Mouse (Mus musculus) liver, embryonic 13.5 days (tissue): ENCODE measurements around the gene Ndufb7. TPM values are rescaled to one million over a fixed set of nuclear protein-coding genes. Genes with fewer than 3 reads are reported as not detected.
"Not testable (repeated sequence)": the region's sequence is repeated elsewhere in the genome, so short reads cannot be mapped to it uniquely, and the experiment has no call there.

Source experiments
- ATAC-seq: fragments of 200-750 bp; cut with Nextera tagmentation; 2 replicates; pipeline ENCODE4 v1.8.0; 2017; ENCODE audit warnings: low read depth, mild to moderate bottlenecking, moderate number of reproducible peaks, moderate library complexity
- DNase-seq: peaks from one replicate; pipeline ENCODE4 v3.0.0; 2022
- H3K27ac ChIP-seq: fragments of 300-500 bp; sonication (generic); 2 replicates; pipeline ENCODE4 v1.5.1; 2015; ENCODE audit warnings: moderate library complexity, mild to moderate bottlenecking, inconsistent platforms
- H3K27me3 ChIP-seq: fragments of 300-500 bp; sonication (generic); 2 replicates; pipeline ENCODE4 v1.6.1; 2015; ENCODE audit warnings: mild to moderate bottlenecking, inconsistent platforms
- H3K36me3 ChIP-seq: fragments of 300-500 bp; sonication (generic); 2 replicates; pipeline ENCODE4 v1.6.1; 2015; ENCODE audit warnings: mild to moderate bottlenecking, inconsistent platforms
- H3K4me1 ChIP-seq: fragments of 300-500 bp; sonication (generic); replicated peaks from 2 replicates; pipeline ENCODE4 v1.6.1; 2015; ENCODE audit warnings: inconsistent platforms
- H3K4me2 ChIP-seq: fragments of 300-500 bp; sonication (generic); 2 replicates; pipeline ENCODE4 v1.6.1; 2015; ENCODE audit warnings: inconsistent platforms, mild to moderate bottlenecking, moderate library complexity
- H3K4me3 ChIP-seq: fragments of 300-500 bp; sonication (generic); replicated peaks from 2 replicates; pipeline ENCODE4 v1.5.1; 2015; ENCODE audit warnings: mild to moderate bottlenecking, inconsistent platforms
- H3K9ac ChIP-seq: fragments of 300-500 bp; sonication (generic); 2 replicates; pipeline ENCODE4 v1.6.1; 2015; ENCODE audit warnings: mild to moderate bottlenecking, inconsistent platforms
- H3K9me3 ChIP-seq: fragments of 300-500 bp; sonication (generic); replicated peaks from 2 replicates; pipeline ENCODE4 v1.6.1; 2016; ENCODE audit warnings: inconsistent platforms
- WGBS: fragments of 180-500 bp; shearing (Covaris S2); methylation state at CpG from one replicate; pipeline ENCODE4 v1.1.7; 2015; ENCODE audit not compliant: insufficient replicate concordance; 5-methylcytosine and 5-hydroxymethylcytosine counted together
- polyA plus RNA-seq: library from polyadenylated mRNA; unstranded; fragments of >200 nt; fragmentation: Nextera tagmentation; extraction: Ambion mirVana; gene quantifications from 2 replicates; pipeline ENCODE4 v1.2.1, GENCODE M21; 2015

Ndufb7 gene
- polyA plus RNA-seq, 1 experiment from 2014 or later: 288 TPM

DNA sequence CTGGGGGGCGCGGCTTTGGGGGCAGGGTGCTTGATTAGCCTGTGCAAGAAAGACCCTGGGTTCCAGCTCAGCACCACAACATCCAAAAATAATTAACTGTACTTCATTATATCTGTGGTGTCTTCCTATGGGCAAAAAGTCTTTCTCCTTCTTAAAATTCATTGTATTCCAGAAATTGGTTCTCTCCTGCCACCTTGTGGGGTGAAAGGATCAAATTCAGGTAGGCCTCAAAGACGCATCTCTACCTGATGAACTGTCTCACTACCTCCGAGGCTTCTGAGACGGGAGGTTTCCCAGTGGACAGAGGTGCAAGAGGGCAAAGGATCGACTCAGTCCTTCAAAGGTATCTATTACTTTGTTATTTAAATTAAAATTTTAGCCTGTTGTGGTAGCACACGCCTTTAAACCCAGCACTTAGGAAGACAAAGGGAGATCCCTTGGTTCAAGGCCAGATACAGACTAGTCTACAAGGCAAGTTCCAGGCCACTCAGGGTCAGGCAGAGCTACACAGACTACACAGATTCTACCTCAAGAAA, 24.1 kb downstream of the Ndufb7 start:
- Histone ChIP-seq H3K4me1 (peaks cover 77% of the 10 kb centered on the region), H3K9me3 (no peaks in the 10 kb centered on the region), H3K36me3 (peaks cover 49% of the 10 kb centered on the region), H3K4me2 (no peak overlapping the region), H3K9ac (no peak overlapping the region), H3K27ac (no peak overlapping the region), H3K27me3 (no peaks in the 10 kb centered on the region), H3K4me3 (no peak overlapping the region)
- ATAC-seq (no peak), DNase-seq (no peak)
- WGBS: 84% methylated on average over 7 of the region's 7 CpGs

DNA sequence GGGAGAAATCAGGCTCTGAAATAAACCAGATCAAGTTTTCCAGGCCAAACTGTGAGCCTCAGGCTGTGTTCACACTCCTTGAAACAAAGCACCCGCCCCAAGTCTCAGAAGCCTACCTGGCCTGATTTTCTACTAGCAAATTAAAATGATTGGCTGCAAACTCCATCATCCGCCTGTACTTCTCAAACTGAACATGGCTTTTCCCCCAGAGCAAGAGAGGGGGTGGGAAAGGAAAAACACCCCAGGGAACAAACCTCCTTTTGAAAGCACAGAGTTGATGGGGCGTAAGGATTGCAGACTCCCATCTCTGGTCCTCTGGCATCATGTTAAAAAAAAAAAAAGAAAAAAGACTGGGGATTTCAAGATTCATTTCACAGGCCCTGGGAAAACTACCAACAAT, 26.2 kb downstream of the Ndufb7 start:
- Histone ChIP-seq H3K4me2 (peak overlapping the region; percentile 92), H3K4me1 (peaks cover 74% of the 10 kb centered on the region), H3K36me3 (peaks cover 37% of the 10 kb centered on the region), H3K27ac (peak overlapping the region; percentile 32; the same call in 1 of the 2 replicates), H3K9me3 (no peaks in the 10 kb centered on the region), H3K27me3 (no peaks in the 10 kb centered on the region), H3K9ac (peak overlapping the region; percentile 93), H3K4me3 (peak overlapping the region; percentile 80)
- ATAC-seq: no peak
- no peak for DNase-seq
- 80% methylated on average over 3 of the region's 3 CpGs for WGBS

DNA sequence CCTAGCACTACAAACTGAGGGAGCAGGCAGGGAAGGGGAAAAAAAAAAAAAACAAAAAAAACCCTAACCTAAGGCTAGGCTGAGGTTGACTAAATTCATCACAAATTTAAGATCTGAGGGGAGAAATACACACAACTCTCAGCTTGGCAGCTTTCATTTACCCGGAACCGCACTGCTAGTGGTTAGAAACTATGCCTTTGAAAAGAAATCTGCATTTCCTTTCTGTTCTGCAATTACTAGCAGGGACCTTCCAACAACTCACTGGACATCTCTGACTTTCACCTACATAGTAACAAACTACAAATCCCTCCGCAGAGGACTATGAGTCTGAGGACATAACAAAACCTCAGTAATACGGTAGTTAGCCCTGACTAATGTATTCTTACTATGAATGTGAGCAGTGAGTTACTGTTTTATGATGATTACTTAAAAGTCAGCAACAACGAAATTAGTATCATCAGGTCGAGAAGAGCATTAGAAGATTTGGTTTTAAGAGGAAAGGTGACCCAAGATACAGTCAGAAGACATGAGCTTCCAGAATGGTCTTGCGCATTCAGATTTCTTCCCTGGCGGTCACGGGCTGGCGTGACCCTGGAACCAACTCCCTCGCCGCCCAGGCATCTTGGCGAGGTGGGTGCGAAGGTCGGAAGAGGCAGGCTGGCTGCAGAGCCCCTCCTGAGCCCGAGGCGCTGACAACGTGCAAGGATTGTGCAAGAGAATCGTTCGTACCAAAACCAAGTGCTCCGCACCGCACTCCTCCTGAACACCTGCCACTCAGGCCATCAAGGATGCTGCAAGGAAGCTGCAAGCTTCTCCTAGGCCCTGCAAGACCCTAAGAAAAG, 27.1 kb downstream of the Ndufb7 start:
- WGBS: 5% methylated on average over 22 of the region's 22 CpGs
- peak; percentile 2; the same call in 1 of the 2 replicates for ATAC-seq
- H3K4me1 ChIP-seq: peaks cover 76% of the 10 kb centered on the region
- H3K27ac ChIP-seq: peak overlapping the region; percentile 81
- no peaks in the 10 kb centered on the region for H3K9me3 ChIP-seq
- H3K9ac ChIP-seq: peak overlapping the region; percentile 93
- no peaks in the 10 kb centered on the region for H3K27me3 ChIP-seq
- peak overlapping the region; percentile 92 for H3K4me2 ChIP-seq
- peak overlapping the region; percentile 80 for H3K4me3 ChIP-seq
- no peak for DNase-seq
- peaks cover 30% of the 10 kb centered on the region for H3K36me3 ChIP-seq

DNA sequence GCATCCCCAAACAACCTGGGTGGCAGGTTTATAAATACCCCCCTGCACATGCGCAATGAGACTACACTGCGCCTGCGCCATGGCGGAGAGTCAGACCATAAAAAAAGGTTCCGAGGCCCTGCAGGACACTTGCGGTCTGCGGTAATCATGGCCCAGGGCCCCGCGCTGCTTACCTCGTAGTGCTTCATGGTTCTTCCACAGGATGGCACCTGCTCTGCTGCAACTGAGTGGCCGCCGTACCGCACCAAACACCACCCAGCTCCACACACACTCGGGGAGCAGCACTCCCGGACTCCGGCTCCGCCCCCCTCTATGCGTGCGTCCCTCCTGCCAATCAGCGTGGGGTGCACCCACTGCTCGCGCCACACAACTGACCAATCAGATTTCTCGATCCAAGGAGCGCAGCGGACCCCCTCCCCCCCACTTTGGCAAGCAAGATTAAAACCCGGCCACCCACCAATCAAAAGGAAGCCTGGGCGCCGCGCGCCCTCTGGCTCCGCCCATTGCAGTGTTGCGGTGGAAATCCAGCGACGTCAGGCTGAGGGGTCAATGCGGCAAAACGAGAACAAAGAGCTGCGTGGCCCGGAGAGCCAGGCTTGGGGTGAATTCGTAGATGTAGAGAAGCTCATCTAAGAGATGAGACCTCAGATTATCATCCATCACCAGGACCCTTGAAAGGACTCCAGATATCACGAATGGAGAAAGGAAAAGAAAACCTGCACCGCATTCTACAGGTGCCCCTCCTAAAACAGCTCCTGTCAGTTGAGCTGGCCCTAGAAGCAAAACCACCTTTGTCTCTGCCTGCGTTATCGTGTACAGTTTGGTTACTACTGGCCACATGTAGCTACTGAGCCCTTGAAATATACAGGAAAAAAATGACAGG, 27.9 kb downstream of the Ndufb7 start:
- ATAC-seq (peak; percentile 98), DNase-seq (peak; percentile 95)
- no peaks in the 10 kb centered on the region for H3K27me3 ChIP-seq
- peak overlapping the region; percentile 80 for H3K4me3 ChIP-seq
- H3K4me1 ChIP-seq: peaks cover 79% of the 10 kb centered on the region
- no peaks in the 10 kb centered on the region for H3K9me3 ChIP-seq
- under 1% methylated on average over 43 of the region's 43 CpGs for WGBS
- peak overlapping the region; percentile 93 for H3K9ac ChIP-seq
- peak overlapping the region; percentile 95 for H3K27ac ChIP-seq
- H3K4me2 ChIP-seq: peak overlapping the region; percentile 92
- peaks cover 22% of the 10 kb centered on the region for H3K36me3 ChIP-seq

DNA sequence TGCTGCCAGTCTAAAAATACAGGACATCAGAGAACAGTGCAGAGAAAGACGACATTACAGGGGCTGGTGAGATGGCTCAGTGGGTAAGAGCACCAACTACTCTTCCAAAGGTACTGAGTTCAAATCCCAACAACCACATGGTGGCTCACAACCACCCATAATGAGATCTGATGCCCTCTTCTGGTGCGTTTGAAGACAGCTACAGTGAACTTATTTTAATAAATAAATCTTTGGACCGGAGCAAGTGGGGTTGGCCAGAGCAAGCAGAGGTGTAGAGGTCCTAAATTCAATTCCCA, 28.5 kb downstream of the Ndufb7 start:
- ATAC-seq, H3K9me3 ChIP-seq, DNase-seq, H3K27me3 ChIP-seq: not testable (repeated sequence)
- Histone ChIP-seq H3K4me2 (peak overlapping the region; percentile 92), H3K4me3 (peak overlapping the region; percentile 80), H3K27ac (peak overlapping the region; percentile 95), H3K4me1 (peaks cover 81% of the 10 kb centered on the region), H3K36me3 (peaks cover 17% of the 10 kb centered on the region), H3K9ac (peak overlapping the region; percentile 75)
- WGBS: 51% methylated on average over 3 of the region's 3 CpGs

DNA sequence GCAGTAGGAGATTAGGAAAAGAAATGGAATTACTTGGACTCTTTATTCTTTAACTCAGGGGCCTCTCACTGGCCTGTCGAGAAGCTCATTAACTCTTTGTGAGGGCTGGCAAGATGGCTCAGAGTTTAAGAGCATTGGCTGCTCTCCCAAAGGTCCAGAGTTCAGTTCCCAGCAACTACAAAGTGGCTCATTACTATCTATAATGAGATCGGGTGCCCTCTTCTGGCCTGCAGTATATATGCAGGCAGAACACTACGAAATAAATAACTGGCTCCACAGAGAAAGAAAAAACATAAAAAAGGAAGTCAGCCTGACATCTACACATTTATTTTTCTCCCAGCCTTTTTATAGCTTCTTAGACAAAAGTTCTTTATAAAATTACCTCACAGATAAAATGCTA, 29.9 kb downstream of the Ndufb7 start:
- H3K4me3 ChIP-seq: no peak overlapping the region
- peaks cover 83% of the 10 kb centered on the region for H3K4me1 ChIP-seq
- ATAC-seq: no peak
- no peak overlapping the region for H3K9ac ChIP-seq
- no peak for DNase-seq
- no peaks in the 10 kb centered on the region for H3K9me3 ChIP-seq
- H3K36me3 ChIP-seq: peaks cover 11% of the 10 kb centered on the region
- no peaks in the 10 kb centered on the region for H3K27me3 ChIP-seq
- H3K27ac ChIP-seq: peak overlapping the region; percentile 95
- WGBS: 22% methylated on average over 3 of the region's 3 CpGs
- H3K4me2 ChIP-seq: no peak overlapping the region

DNA sequence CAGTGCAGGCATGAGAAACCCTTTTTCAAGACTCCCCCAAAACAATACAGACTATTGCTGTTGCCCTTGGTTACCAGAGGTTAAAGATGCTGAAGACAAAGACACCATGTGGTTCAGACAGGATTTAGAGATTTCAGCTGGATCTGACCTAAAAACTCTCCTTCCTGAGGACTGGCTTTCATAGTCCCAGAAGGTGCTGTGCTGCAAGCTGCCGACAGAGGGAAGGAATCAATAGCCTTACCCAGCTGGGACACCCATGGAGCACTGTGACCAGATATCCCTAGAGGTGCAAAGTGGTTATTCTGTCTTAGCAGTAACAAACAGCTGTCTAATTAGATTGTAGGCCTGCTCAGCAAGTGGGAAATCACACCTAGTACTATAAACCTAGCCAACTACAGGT, 31.7 kb downstream of the Ndufb7 start:
- DNase-seq: no peak
- Histone ChIP-seq H3K9ac (0 out of 2 replicates have a peak overlapping the region, but pooled peaks have one; percentile 26), H3K4me1 (peaks cover 80% of the 10 kb centered on the region), H3K36me3 (no peaks in the 10 kb centered on the region), H3K27me3 (no peaks in the 10 kb centered on the region), H3K4me2 (no peak overlapping the region), H3K27ac (peak overlapping the region; percentile 97; the same call in 1 of the 2 replicates), H3K9me3 (no peaks in the 10 kb centered on the region), H3K4me3 (no peak overlapping the region)
- WGBS: 34% methylated on average over 1 of the region's 1 CpGs
- ATAC-seq: no peak

DNA sequence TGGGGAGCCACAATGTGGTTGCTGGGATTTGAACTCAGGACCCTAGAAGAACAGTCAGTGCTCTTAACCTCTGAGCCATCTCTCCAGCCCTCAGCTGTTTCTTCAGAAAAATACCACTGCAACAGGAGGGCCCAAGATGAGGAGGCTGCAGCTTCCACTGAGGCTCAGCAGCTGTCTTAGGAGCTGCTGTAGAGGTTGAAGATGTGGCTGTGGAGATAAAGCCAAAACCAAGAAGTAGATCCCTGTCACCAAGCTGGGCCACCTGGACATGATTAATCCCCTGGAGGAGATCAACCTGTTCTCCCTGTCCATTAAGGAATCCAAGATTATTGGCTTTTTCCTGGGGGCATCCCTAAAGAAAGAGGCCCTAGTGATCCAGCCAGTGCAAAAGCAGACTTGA, 33.3 kb downstream of the Ndufb7 start:
- no peaks in the 10 kb centered on the region for H3K9me3 ChIP-seq
- DNase-seq: no peak
- peak; percentile 52 for ATAC-seq
- H3K9ac ChIP-seq: peak overlapping the region; percentile 66
- H3K36me3 ChIP-seq: peaks cover 4% of the 10 kb centered on the region; the same call in 1 of the 2 replicates
- H3K27me3 ChIP-seq: no peaks in the 10 kb centered on the region
- peak overlapping the region; percentile 97 for H3K27ac ChIP-seq
- peak overlapping the region; percentile 18 for H3K4me3 ChIP-seq
- H3K4me2 ChIP-seq: peak overlapping the region; percentile 67
- H3K4me1 ChIP-seq: peaks cover 83% of the 10 kb centered on the region

DNA sequence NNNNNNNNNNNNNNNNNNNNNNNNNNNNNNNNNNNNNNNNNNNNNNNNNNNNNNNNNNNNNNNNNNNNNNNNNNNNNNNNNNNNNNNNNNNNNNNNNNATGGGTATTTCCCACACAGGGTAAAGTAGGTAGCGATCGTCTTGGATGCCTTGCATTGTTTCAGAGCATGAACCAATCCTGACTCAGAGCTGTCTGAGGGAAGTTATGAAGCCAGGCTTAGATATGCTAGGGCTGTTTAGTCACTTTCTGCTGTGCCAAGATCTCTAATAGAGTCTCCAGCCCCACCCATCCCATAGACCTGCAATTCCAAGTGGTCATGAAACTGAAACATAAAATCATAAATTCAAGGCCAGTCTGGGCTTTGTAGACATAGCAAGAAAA, 36.2 kb downstream of the Ndufb7 start:
- no peak overlapping the region for H3K4me3 ChIP-seq
- no peak for ATAC-seq
- H3K4me1 ChIP-seq: peaks cover 82% of the 10 kb centered on the region
- no peak for DNase-seq
- no peak overlapping the region for H3K4me2 ChIP-seq
- H3K36me3 ChIP-seq: peaks cover 4% of the 10 kb centered on the region; the same call in 1 of the 2 replicates
- H3K9me3 ChIP-seq: no peaks in the 10 kb centered on the region
- 78% methylated on average over 2 of the region's 2 CpGs for WGBS
- peak overlapping the region; percentile 46 for H3K9ac ChIP-seq
- H3K27me3 ChIP-seq: no peaks in the 10 kb centered on the region
- peak overlapping the region; percentile 97 for H3K27ac ChIP-seq

DNA sequence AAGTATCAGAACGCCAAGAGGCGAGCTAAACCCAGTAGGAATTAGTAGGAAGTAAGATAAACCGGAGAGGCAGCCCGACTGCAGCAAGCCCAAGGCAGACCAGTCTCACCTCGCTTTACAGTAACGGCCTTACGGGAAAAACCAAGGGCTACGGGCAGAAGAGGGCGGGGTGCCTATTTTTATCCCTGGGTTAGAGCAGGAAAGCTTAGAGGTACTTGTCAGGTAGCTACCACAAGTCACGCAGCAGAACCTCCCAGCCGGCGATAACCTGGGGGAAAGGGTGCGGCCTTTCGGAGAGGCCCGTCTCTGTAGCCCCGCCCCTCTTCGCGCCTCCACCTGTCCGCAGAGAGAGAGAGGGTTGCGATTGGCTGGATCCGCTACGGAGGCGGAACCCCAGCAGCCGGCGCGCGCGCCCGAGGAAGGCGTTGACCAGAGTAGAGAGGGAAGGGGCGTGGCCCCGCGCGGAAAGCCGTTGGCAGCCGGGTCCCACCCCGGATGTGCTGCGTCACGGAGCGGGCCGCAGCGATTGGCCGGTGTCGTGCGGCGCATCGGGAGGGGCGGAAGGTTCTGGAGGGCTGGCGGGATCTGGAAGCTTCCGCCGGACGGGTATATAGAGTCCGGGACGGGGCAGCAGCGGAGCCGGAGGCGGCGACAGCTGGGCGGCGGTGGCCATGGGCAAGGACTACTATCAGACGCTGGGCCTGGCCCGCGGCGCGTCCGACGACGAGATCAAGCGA, 41.4 kb downstream of the Ndufb7 start, which contains the start of the genes Tecr and Dnajb1:
Gene Tecr, minus strand, starts transcription at position 311 of the 737 bp plus-strand sequence.
Gene Dnajb1, plus strand, starts transcription at position 533 of the 737 bp plus-strand sequence.
- H3K4me1 ChIP-seq: peaks cover 66% of the 10 kb centered on the region
- peaks cover 37% of the 10 kb centered on the region for H3K36me3 ChIP-seq
- H3K4me3 ChIP-seq: peak within 1 kb of the TSS; percentile 90
- no peaks in the 10 kb centered on the region for H3K9me3 ChIP-seq
- peak within 1 kb of the TSS; percentile 99 for H3K27ac ChIP-seq
- peak within 1 kb of the TSS; percentile 94 for H3K4me2 ChIP-seq
- peak within 1 kb of the TSS; percentile 97 for H3K9ac ChIP-seq
- H3K27me3 ChIP-seq: no peaks in the 10 kb centered on the region
- DNase-seq: peak; percentile 100
- peak; percentile 89 for ATAC-seq
- under 1% methylated on average over 69 of the region's 69 CpGs for WGBS
